Mouse (Mus musculus): ENCODE measurements around the gene Pdia6.
A peak's percentile ranks its signal among the peaks of the same experiment; 100 is the strongest.

Gene Pdia6

GRCm38 (mm10) chr12:17264826-17265225 is 1.5 kb upstream of the Pdia6 start:
- DNase-seq: no peak

GRCm38 (mm10) chr12:17266673-17266990 is 287 bp downstream of the Pdia6 start:
- DNase-seq: no peak

GRCm38 (mm10) chr12:17267316-17267715 is 971 bp downstream of the Pdia6 start:
- no peak for DNase-seq

- peak; percentile 71 for DNase-seq
Measured at GRCm38 (mm10) chr12:17271272-17271671, 4.9 kb downstream of the Pdia6 start.

- no peak for DNase-seq
Measured at GRCm38 (mm10) chr12:17273841-17274240, 7.5 kb downstream of the Pdia6 start.

GRCm38 (mm10) chr12:17288496-17288895 is 22.2 kb downstream of the Pdia6 start:
- DNase-seq: no peak

- no peak for DNase-seq
Measured at GRCm38 (mm10) chr12:17289060-17289459, 22.7 kb downstream of the Pdia6 start.

- no peak for DNase-seq
Measured at GRCm38 (mm10) chr12:17289913-17290312, 23.6 kb downstream of the Pdia6 start.

- no peak for DNase-seq
Measured at GRCm38 (mm10) chr12:17290569-17290968, 24.2 kb downstream of the Pdia6 start.

- no peak for DNase-seq
Measured at GRCm38 (mm10) chr12:17296899-17297298, 30.6 kb downstream of the Pdia6 start.

GRCm38 (mm10) chr12:17299902-17300301 is 33.6 kb downstream of the Pdia6 start:
- no peak for DNase-seq

GRCm38 (mm10) chr12:17305445-17305844 is 39.1 kb downstream of the Pdia6 start:
- no peak for DNase-seq

GRCm38 (mm10) chr12:17308246-17308645 is 41.9 kb downstream of the Pdia6 start:
- DNase-seq: no peak

GRCm38 (mm10) chr12:17310852-17311839 is 44.8 kb downstream of the Pdia6 start:
- DNase-seq: no peak

- DNase-seq: no peak
Measured at GRCm38 (mm10) chr12:17316096-17316495, 49.8 kb downstream of the Pdia6 start.

GRCm38 (mm10) chr12:17317970-17318369 is 51.6 kb downstream of the Pdia6 start:
- no peak for DNase-seq

- no peak for DNase-seq
Measured at GRCm38 (mm10) chr12:17318453-17318852, 52.1 kb downstream of the Pdia6 start.

- DNase-seq: peak; percentile 23
Measured at GRCm38 (mm10) chr12:17324549-17325470, 58.5 kb downstream of the Pdia6 start.

GRCm38 (mm10) chr12:17329259-17329658 is 62.9 kb downstream of the Pdia6 start, which contains the start of gene Atp6v1c2:
TSS of gene Atp6v1c2 (minus strand) at chr12:17329359.
- DNase-seq: no peak

- DNase-seq: no peak
Measured at GRCm38 (mm10) chr12:17333459-17333858, 67.1 kb downstream of the Pdia6 start.

Data from right cerebral cortex, postnatal 4 days (tissue).